Mouse (Mus musculus) brain, adult 2 months (tissue): ENCODE results near the gene Aldoart2.
"Not testable (repeated sequence)": the region's sequence is repeated elsewhere in the genome, so short reads cannot be mapped to it uniquely, and the experiment has no call there.

Experiments used
- DNase-seq: peaks from one replicate; pipeline ENCODE4 v3.0.0; 2011; ENCODE audit warnings: low read depth, low spot score

Gene Aldoart2

GRCm38 (mm10) chr12:55573089-55573488, 8.1 kb downstream of the Aldoart2 start:
- no peak for DNase-seq

- no peak for DNase-seq
These were observed 8.8 kb downstream of the Aldoart2 start for GRCm38 (mm10) chr12:55573794-55574193.

- DNase-seq, result not testable (repeated sequence)
These were observed 21.9 kb downstream of the Aldoart2 start for GRCm38 (mm10) chr12:55586936-55587335.

- DNase-seq, result no peak
These were observed 33.5 kb downstream of the Aldoart2 start for GRCm38 (mm10) chr12:55598537-55598886.

GRCm38 (mm10) chr12:55598887-55599561, 34.0 kb downstream of the Aldoart2 start, which contains the start of gene Insm2:
Gene Insm2 (plus strand): TSS chr12:55599427.
- no peak for DNase-seq

GRCm38 (mm10) chr12:55599639-55600502, 34.8 kb downstream of the Aldoart2 start:
- DNase-seq, result no peak

- DNase-seq, result no peak
These were observed 35.5 kb downstream of the Aldoart2 start for GRCm38 (mm10) chr12:55600503-55600994.

DNA sequence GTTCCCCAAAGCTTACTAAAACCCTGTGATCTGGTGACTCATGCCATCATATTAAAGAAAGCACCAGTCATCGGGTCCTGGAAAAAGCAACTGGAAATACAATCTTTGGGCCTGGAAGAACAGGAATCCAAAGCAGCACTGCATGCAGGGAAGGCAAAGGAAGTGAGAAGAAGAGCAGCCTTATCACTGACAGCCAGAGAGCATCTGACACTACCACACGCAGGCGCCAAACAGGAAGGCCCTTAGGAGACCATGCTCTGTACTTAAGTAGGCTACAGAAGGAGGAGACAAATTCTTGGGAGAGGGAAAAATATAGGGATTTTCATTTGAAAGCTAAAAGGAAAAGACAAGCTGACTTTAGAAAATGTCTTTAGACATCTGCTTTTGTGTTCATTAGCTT, 39.4 kb downstream of the Aldoart2 start:
- peak; percentile 36 for DNase-seq

DNA sequence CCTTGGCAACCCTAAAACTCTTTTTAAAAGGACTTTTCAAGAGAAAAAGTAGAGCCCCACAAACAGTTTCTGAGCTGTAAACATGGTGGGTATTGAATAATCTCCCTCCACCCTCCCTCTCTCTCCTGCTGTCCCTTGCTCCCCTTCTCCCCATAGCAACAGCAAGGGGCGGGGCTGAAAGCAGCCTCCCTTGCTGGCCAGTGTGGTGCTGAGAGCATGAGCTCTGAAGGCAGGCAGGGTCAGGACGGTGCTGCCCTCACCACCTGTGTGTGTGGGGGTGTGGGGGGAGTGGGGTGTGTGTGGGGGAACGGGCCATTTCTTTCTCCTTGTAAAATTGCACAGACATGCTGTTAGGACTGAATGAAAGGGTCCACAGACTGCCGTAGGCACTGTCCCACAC, 42.9 kb downstream of the Aldoart2 start:
- DNase-seq, result no peak

GRCm38 (mm10) chr12:55610812-55611211, 45.8 kb downstream of the Aldoart2 start:
- no peak for DNase-seq
